Mouse (Mus musculus) lung, adult 2 months (tissue): ENCODE measurements around the gene Fosl2.

Experiments
- CTCF ChIP-seq: fragments of 200-500 bp; IDR thresholded peaks from 2 replicates; pipeline ENCODE4 v1.5.1; 2011; ENCODE audit warnings: mild to moderate bottlenecking, low read length, control low read depth; ENCODE audit not compliant: insufficient read depth
- POLR2A ChIP-seq: fragments of 200-500 bp; IDR thresholded peaks from 2 replicates; pipeline ENCODE4 v1.6.1; 2011; ENCODE audit warnings: low read depth, mild to moderate bottlenecking, control low read depth, low read length, borderline replicate concordance; ENCODE audit errors: extremely low read depth

DNA sequence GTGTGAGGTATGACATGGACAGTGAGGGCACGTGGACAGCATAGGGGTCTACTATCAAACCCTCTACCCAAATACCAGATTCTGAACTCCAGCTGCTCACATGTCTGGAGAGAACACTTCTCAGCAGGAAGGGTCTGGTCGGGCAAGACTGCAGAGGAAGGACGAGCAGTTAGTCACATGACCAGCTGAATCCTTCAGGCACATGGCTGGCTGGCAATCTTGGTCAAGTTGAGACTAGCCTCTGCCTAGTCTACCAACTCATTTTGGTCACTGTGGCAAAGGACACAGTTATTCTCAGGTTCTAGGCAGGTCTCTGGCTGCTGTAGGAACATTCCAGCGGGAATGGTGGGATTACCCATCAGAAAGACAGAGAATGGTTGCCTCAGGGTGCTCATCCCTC lies 42.1 kb downstream of the Fosl2 start:
- TF ChIP-seq POLR2A, result no peak
- TF ChIP-seq CTCF, result no peak
